Mouse (Mus musculus): ENCODE data around the gene Timm17a. TPM values are rescaled to one million over a fixed set of nuclear protein-coding genes. Genes with fewer than 3 reads are reported as not detected.

The Timm17a gene
- polyA plus RNA-seq, 1 experiment from 2014 or later = 318 TPM

GRCm38 (mm10) chr1:135265834-135266233, 47.7 kb downstream of the Timm17a start:
- no peaks in the 10 kb centered on the region for H3K27me3 ChIP-seq (ENCODE audit: insufficient read depth, low read length)
- peak overlapping the region; percentile 43; the same call in 1 of the 2 replicates for H3K27ac ChIP-seq
- H3K9ac ChIP-seq (ENCODE audit: low read depth, low read length) = no peak overlapping the region
- TF ChIP-seq CTCF (IDR thresholded peaks at IDR 0.05; ENCODE audit: low read depth) = no peak
- peaks cover 35% of the 10 kb centered on the region for H3K36me3 ChIP-seq (ENCODE audit: insufficient read depth, low read length)
- H3K4me3 ChIP-seq (replicated peaks; ENCODE audit: low read depth, low read length) = no peak overlapping the region
- DNase-seq (ENCODE audit: low spot score) = no peak
- peak; percentile 35 for ATAC-seq (replicated peaks; ENCODE audit: low FRiP score, low read depth)
- no peak overlapping the region for H3K4me2 ChIP-seq (ENCODE audit: low read length)
- WGBS = 73% methylated on average over 5 of the region's 5 CpGs
- H3K9me3 ChIP-seq (replicated peaks; ENCODE audit: low read length) = no peaks in the 10 kb centered on the region
- no peaks in the 10 kb centered on the region for H3K4me1 ChIP-seq (replicated peaks; ENCODE audit: insufficient read depth, low read length)

GRCm38 (mm10) chr1:135263316-135263715, 50.3 kb downstream of the Timm17a start:
- no peak overlapping the region for H3K4me2 ChIP-seq (ENCODE audit: low read length)
- H3K4me3 ChIP-seq (replicated peaks; ENCODE audit: low read depth, low read length) = no peak overlapping the region
- H3K36me3 ChIP-seq (ENCODE audit: insufficient read depth, low read length) = peaks cover 35% of the 10 kb centered on the region
- no peak overlapping the region for H3K27ac ChIP-seq
- DNase-seq (ENCODE audit: low spot score) (no peak), ATAC-seq (replicated peaks; ENCODE audit: low FRiP score, low read depth) (no peak)
- 67% methylated on average over 9 of the region's 9 CpGs for WGBS
- no peaks in the 10 kb centered on the region for H3K9me3 ChIP-seq (replicated peaks; ENCODE audit: low read length)
- TF ChIP-seq CTCF (IDR thresholded peaks at IDR 0.05; ENCODE audit: low read depth) = no peak
- H3K27me3 ChIP-seq (ENCODE audit: insufficient read depth, low read length) = no peaks in the 10 kb centered on the region
- no peak overlapping the region for H3K9ac ChIP-seq (ENCODE audit: low read depth, low read length)
- H3K4me1 ChIP-seq (replicated peaks; ENCODE audit: insufficient read depth, low read length) = 0 out of 2 replicates have a peak, but pooled peaks cover 3% of the 10 kb centered on the region

DNA sequence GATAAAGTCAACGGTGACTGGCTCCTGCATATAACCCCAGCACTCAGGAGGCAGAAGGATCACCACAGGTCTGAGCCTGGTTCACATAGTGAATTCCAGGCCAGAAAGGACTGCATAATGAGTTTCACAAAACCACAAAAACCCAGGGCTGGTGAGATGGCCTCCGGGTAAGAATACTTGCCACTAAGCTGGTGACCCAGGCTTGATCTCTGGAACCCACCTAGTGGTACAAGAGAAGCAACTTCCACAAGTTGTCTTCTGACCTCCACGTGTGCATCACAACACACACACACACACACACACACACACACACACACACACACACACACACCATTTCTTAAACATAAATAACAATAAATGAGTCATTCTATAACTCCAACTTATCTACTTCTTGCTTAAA, 51.2 kb downstream of the Timm17a start:
- no peaks in the 10 kb centered on the region for H3K9me3 ChIP-seq (replicated peaks; ENCODE audit: low read length)
- no peaks in the 10 kb centered on the region for H3K27me3 ChIP-seq (ENCODE audit: insufficient read depth, low read length)
- no peak overlapping the region for H3K4me2 ChIP-seq (ENCODE audit: low read length)
- H3K9ac ChIP-seq (ENCODE audit: low read depth, low read length) = no peak overlapping the region
- ATAC-seq (replicated peaks; ENCODE audit: low FRiP score, low read depth) (no peak), DNase-seq (ENCODE audit: low spot score) (no peak)
- H3K27ac ChIP-seq = peak overlapping the region; percentile 13; the same call in 1 of the 2 replicates
- H3K4me1 ChIP-seq (replicated peaks; ENCODE audit: insufficient read depth, low read length) = 0 out of 2 replicates have a peak, but pooled peaks cover 3% of the 10 kb centered on the region
- 88% methylated on average over 3 of the region's 3 CpGs for WGBS
- H3K36me3 ChIP-seq (ENCODE audit: insufficient read depth, low read length) = peaks cover 28% of the 10 kb centered on the region
- TF ChIP-seq CTCF (IDR thresholded peaks at IDR 0.05; ENCODE audit: low read depth) = no peak
- H3K4me3 ChIP-seq (replicated peaks; ENCODE audit: low read depth, low read length) = no peak overlapping the region

DNA sequence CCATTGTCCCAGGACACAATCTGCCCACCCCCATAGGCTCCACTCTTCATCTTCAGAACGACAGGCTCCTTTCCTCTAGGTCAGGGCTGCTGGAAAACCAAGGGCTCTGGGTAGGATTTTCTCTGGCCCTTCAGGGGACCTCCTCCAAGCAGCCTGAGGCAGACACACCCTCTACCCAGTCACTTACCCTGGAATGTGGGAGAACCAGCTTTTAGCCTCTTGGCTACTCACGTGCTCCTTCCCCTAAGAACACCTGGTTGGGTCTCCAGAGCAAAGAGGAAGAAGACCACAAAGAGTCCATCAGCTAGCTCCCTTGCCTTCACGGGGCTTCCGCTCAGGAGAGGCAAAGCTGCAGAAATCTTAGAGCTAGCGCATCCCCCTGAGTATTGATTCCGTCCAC, 52.6 kb downstream of the Timm17a start:
- no peak for TF ChIP-seq CTCF (IDR thresholded peaks at IDR 0.05; ENCODE audit: low read depth)
- 0 out of 2 replicates have a peak, but pooled peaks cover 3% of the 10 kb centered on the region for H3K4me1 ChIP-seq (replicated peaks; ENCODE audit: insufficient read depth, low read length)
- no peaks in the 10 kb centered on the region for H3K27me3 ChIP-seq (ENCODE audit: insufficient read depth, low read length)
- H3K9ac ChIP-seq (ENCODE audit: low read depth, low read length) = no peak overlapping the region
- ATAC-seq (replicated peaks; ENCODE audit: low FRiP score, low read depth) (no peak), DNase-seq (ENCODE audit: low spot score) (no peak)
- H3K9me3 ChIP-seq (replicated peaks; ENCODE audit: low read length) = no peaks in the 10 kb centered on the region
- 67% methylated on average over 6 of the region's 6 CpGs for WGBS
- H3K36me3 ChIP-seq (ENCODE audit: insufficient read depth, low read length) = peaks cover 23% of the 10 kb centered on the region
- peak overlapping the region; percentile 31 for H3K27ac ChIP-seq
- H3K4me2 ChIP-seq (ENCODE audit: low read length) = no peak overlapping the region
- H3K4me3 ChIP-seq (replicated peaks; ENCODE audit: low read depth, low read length) = no peak overlapping the region

GRCm38 (mm10) chr1:135259128-135259436, 54.5 kb downstream of the Timm17a start:
- peak overlapping the region; percentile 16; the same call in 1 of the 2 replicates for H3K4me3 ChIP-seq (replicated peaks; ENCODE audit: low read depth, low read length)
- ATAC-seq (replicated peaks; ENCODE audit: low FRiP score, low read depth) (peak; percentile 53; the same call in 1 of the 2 replicates), DNase-seq (ENCODE audit: low spot score) (peak; percentile 95)
- H3K9ac ChIP-seq (ENCODE audit: low read depth, low read length) = peak overlapping the region; percentile 50; the same call in 1 of the 2 replicates
- H3K9me3 ChIP-seq (replicated peaks; ENCODE audit: low read length) = no peaks in the 10 kb centered on the region
- H3K27ac ChIP-seq = peak overlapping the region; percentile 94
- H3K4me2 ChIP-seq (ENCODE audit: low read length) = peak overlapping the region; percentile 63
- TF ChIP-seq CTCF (IDR thresholded peaks at IDR 0.05; ENCODE audit: low read depth) = peak; percentile 95
- H3K27me3 ChIP-seq (ENCODE audit: insufficient read depth, low read length) = no peaks in the 10 kb centered on the region
- H3K36me3 ChIP-seq (ENCODE audit: insufficient read depth, low read length) = peaks cover 15% of the 10 kb centered on the region
- peaks cover 6% of the 10 kb centered on the region; the same call in 1 of the 2 replicates for H3K4me1 ChIP-seq (replicated peaks; ENCODE audit: insufficient read depth, low read length)
- 1% methylated on average over 10 of the region's 10 CpGs for WGBS

DNA sequence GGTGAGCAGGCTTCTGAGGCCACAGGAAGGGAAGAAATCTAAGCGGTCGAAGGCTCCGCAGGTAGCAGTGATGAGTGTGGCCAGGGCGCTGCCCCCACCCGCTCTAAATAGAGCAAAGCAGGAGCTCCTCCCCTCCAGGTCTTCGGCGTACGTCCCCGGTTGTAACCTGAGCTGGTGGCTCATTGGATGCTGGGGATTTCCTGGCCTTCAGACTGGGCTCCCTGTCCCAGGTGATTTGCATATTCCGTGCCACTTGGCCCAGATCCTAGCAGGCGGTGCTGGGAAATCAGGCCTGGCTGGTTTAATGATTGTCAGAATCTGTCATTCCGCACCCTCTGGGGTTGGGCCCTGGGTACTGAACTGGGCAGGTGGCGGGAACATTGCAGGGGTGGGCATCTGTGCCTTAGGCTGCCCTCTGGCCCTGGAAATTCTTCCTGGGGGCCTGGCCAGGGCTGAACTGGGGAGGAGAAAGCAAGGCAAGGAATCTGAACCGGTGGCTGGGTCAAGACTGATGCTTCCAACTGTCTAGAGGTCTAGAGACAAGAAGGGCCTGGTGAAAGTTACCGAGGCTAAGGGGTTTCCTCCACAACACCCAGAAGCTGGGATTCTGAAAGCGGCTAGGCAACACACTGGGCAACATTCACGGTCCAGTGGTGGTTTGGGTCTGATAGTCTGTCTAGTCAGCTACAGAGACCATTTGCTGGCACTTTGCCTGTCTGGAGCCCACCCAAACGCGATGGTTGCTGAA, 55.0 kb downstream of the Timm17a start, which contains the start of gene Elf3:
TSS of gene Elf3 (minus strand) at position 189 of the 748 bp plus-strand sequence.
- 9% methylated on average over 19 of the region's 19 CpGs for WGBS
- TF ChIP-seq CTCF (IDR thresholded peaks at IDR 0.05; ENCODE audit: low read depth) = no peak

More for the DNA sequence above, 55.0 kb downstream of the Timm17a start, which contains the start of gene Elf3:
- DNase-seq (ENCODE audit: low spot score) (peak; percentile 80), ATAC-seq (replicated peaks; ENCODE audit: low FRiP score, low read depth) (peak; percentile 93)
- H3K9ac ChIP-seq (ENCODE audit: low read depth, low read length) = peak within 1 kb of the TSS; percentile 50
- no peaks in the 10 kb centered on the region for H3K9me3 ChIP-seq (replicated peaks; ENCODE audit: low read length)
- peak within 1 kb of the TSS; percentile 94 for H3K27ac ChIP-seq
- H3K4me1 ChIP-seq (replicated peaks; ENCODE audit: insufficient read depth, low read length) = peaks cover 6% of the 10 kb centered on the region; the same call in 1 of the 2 replicates
- no peaks in the 10 kb centered on the region for H3K27me3 ChIP-seq (ENCODE audit: insufficient read depth, low read length)
- peak within 1 kb of the TSS; percentile 23 for H3K4me3 ChIP-seq (replicated peaks; ENCODE audit: low read depth, low read length)
- H3K36me3 ChIP-seq (ENCODE audit: insufficient read depth, low read length) = peaks cover 9% of the 10 kb centered on the region; the same call in 1 of the 2 replicates
- H3K4me2 ChIP-seq (ENCODE audit: low read length) = peak within 1 kb of the TSS; percentile 63
